Mouse (Mus musculus) Patski (cell line): ENCODE results near the gene Aurka. TPM values are rescaled to one million over a fixed set of nuclear protein-coding genes. Genes with fewer than 3 reads are reported as not detected.

Source experiments
- ATAC-seq: fragments of 100-300 bp; one replicate; pipeline ENCODE4 v1.8.0; 2021
- CTCF ChIA-PET: fragments of 350-600 bp; sonication (Branson Sonifier 250); formaldehyde crosslinking; loops from one replicate; lab custom pipeline; 2022; ENCODE audit warnings: inconsistent platforms; lab: Charles Lee
- POLR2A ChIA-PET: fragments of 350-600 bp; sonication (Branson Sonifier 250); formaldehyde crosslinking; loops from one replicate; lab custom pipeline; 2022; ENCODE audit warnings: antibody characterized with exemption, inconsistent platforms; lab: Charles Lee
- DNase-seq: peaks from one replicate; pipeline ENCODE4 v3.0.0-alpha.2; 2011; ENCODE audit warnings: low read depth, low spot score
- H3K27me3 ChIP-seq: fragments of 371-371 bp; one replicate; pipeline ENCODE4 v1.5.1; 2021
- CTCF ChIP-seq: fragments of 100-300 bp; IDR thresholded peaks from one replicate; pipeline ENCODE4 v1.5.1; 2021
- in situ Hi-C: fragments of 300-500 bp; cut with MboI; formaldehyde crosslinking; loops from 3 replicates; pipeline ENCODE4 v1.11.1; 2018; ENCODE audit warnings: low pct_unique_long_range_greater_than_20kb, mixed read lengths
- polyA plus RNA-seq: library from polyadenylated mRNA; unstranded; gene quantifications from one replicate; pipeline ENCODE4 v1.2.3, GENCODE M21; 2021

The Aurka gene
- polyA plus RNA-seq, 1 experiment from 2014 or later = 40.7 TPM

GRCm38 (mm10) chr2:172338206-172338942, 32.0 kb downstream of the Aurka start:
- TF ChIP-seq CTCF = no peak
- POLR2A ChIA-PET = no interaction called here

GRCm38 (mm10) chr2:172329179-172329578, 41.2 kb downstream of the Aurka start:
- peak; percentile 73 for TF ChIP-seq CTCF
- CTCF ChIA-PET = interaction anchor here (1.1 to 2.0 kb wide), 2 partner anchors 77 to 100 kb away, joined by 3 to 6 read pairs; no protein-coding TSS in a partner anchor
- in situ Hi-C loops = no loop called here
- no peak for DNase-seq
- ATAC-seq = peak; percentile 53
- no peaks in the 10 kb centered on the region for H3K27me3 ChIP-seq
- POLR2A ChIA-PET = no interaction called here

More at GRCm38 (mm10) chr2:172338206-172338942, 32.0 kb downstream of the Aurka start:
- in situ Hi-C loops = no loop called here
- DNase-seq = no peak
- CTCF ChIA-PET = no interaction called here
- no peak for ATAC-seq
- no peaks in the 10 kb centered on the region for H3K27me3 ChIP-seq

GRCm38 (mm10) chr2:172328248-172328647, 42.1 kb downstream of the Aurka start:
- in situ Hi-C loops = no loop called here
- DNase-seq (no peak), ATAC-seq (no peak)
- ChIA-PET CTCF (interaction anchor here (1.4 to 2.0 kb wide), 2 partner anchors 76 to 107 kb away, joined by 3 to 6 read pairs; no protein-coding TSS in a partner anchor), POLR2A (no interaction called here)
- H3K27me3 ChIP-seq = no peaks in the 10 kb centered on the region
- no peak for TF ChIP-seq CTCF

GRCm38 (mm10) chr2:172320878-172321277, 49.5 kb downstream of the Aurka start:
- no peaks in the 10 kb centered on the region for H3K27me3 ChIP-seq
- no peak for ATAC-seq
- no peak for TF ChIP-seq CTCF
- no peak for DNase-seq
- in situ Hi-C loops = loop anchor here (5.0 kb wide), 1 partner anchor 74 kb away; the partner anchor contains the start of gene Mc3r
- ChIA-PET CTCF (no interaction called here), POLR2A (no interaction called here)

- CTCF ChIA-PET = no interaction called here
- no peak for DNase-seq
- no peak for ATAC-seq
- POLR2A ChIA-PET = no interaction called here
- no peak for TF ChIP-seq CTCF
- in situ Hi-C loops = no loop called here
- no peaks in the 10 kb centered on the region for H3K27me3 ChIP-seq
Observed at GRCm38 (mm10) chr2:172311731-172312130, 58.6 kb downstream of the Aurka start.

GRCm38 (mm10) chr2:172306544-172306943, 63.8 kb downstream of the Aurka start:
- no peak for ATAC-seq
- POLR2A ChIA-PET = no interaction called here
- no peak for TF ChIP-seq CTCF
- no peaks in the 10 kb centered on the region for H3K27me3 ChIP-seq
- in situ Hi-C loops = no loop called here
- CTCF ChIA-PET = no interaction called here
- no peak for DNase-seq

Other genes starting within 250 kb of the Aurka start
- not detected for gene Mc3r, start 122.0 kb downstream of the Aurka start, polyA plus RNA-seq
- 15.2 TPM for gene Fam210b, start 25.0 kb downstream of the Aurka start, polyA plus RNA-seq
- 34.6 TPM for gene Cstf1, start 146 bp upstream of the Aurka start, polyA plus RNA-seq
- gene Cass4, start 23.3 kb upstream of the Aurka start, polyA plus RNA-seq = not detected
- gene Rtf2, start 70.0 kb upstream of the Aurka start, polyA plus RNA-seq = 76.4 TPM
- gene Gcnt7, start 88.1 kb upstream of the Aurka start, polyA plus RNA-seq = 0.06 TPM
- gene Fam209, start 102.0 kb upstream of the Aurka start, polyA plus RNA-seq = 0.12 TPM
- gene Tfap2c, start 179.1 kb upstream of the Aurka start, polyA plus RNA-seq = 0.03 TPM